Mouse (Mus musculus) E14TG2a.4 (cell line): Measurements from ENCODE around the gene Fam50b.

ENCODE experiments used
- CTCF ChIP-seq: conservative IDR thresholded peaks from 2 replicates; pipeline ENCODE4 v1.5.1; 2014; ENCODE audit warnings: low read length
- NANOG ChIP-seq: IDR thresholded peaks from 2 replicates; pipeline ENCODE4 v1.6.1; 2014; ENCODE audit warnings: borderline replicate concordance, low read length, mixed read lengths
- POU5F1 ChIP-seq: IDR thresholded peaks from 2 replicates; pipeline ENCODE4 v1.6.1; 2014; ENCODE audit warnings: low read length, borderline replicate concordance

DNA sequence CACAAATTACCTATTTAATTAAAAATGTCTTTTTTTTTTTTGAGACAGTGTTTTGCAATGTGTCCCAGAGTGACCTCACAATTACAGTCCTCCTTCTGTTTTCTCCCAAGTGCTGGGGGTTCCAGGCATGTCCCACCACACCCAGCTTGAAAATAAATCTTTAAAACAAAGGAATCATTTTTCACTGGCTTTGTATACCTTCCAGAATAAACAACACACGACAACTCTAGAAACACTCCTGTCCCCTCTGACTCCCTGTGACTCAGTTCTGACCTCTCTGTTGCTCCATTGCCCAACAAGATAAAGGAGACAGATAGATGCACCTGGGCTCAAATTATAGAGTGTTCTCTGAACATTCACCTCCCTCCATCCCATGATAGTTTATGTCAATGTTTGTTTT lies 21.8 kb upstream of the Fam50b start:
- TF ChIP-seq CTCF (no peak), POU5F1 (no peak), NANOG (no peak)
